Comparison of ENCODE assay signal across 11 mouse cellular contexts in the genomic region with DNA sequence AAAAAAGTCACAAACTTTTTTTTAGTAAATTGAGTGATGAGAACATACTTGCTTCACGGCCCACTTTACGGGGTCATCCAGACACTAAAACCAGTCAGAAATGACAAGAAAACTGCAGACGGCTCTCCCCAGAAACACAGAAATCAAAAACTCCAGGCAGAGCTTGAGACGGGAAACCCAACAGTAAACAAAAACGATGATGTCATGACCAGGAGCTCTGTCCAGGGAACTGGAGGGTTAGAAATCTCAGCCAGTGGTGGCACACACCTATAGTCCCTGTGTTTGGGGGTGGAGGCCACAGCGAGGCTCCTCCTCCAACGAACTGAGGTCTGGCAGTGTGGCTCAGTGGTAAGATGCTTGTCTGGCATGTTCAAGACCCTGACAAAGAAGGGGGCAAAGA.
"Had no signal": no experiment of that assay in that cellular context is flagged by ENCODE, and none has a peak within 500 bp of the region (broad histone marks: within the 10 kb centered on the region; RNA-seq: fewer than 3 reads in every experiment).

No protein-coding gene starts in this region.

- H3K4me1 ChIP-seq: liver, embryonic 12.5 days; neural tube, embryonic 15.5 days had no signal

- H3K9me3 ChIP-seq: limb, embryonic 15.5 days; liver, embryonic 12.5 days; midbrain, embryonic 10.5 days; neural tube, embryonic 15.5 days had no signal

- H3K27ac ChIP-seq: liver, embryonic 12.5 days; midbrain, embryonic 10.5 days; neural tube, embryonic 15.5 days had no signal

- H3K36me3 ChIP-seq: limb, embryonic 15.5 days; liver, embryonic 12.5 days; midbrain, embryonic 10.5 days; neural tube, embryonic 15.5 days had no signal

- H3K4me3 ChIP-seq: limb, embryonic 15.5 days; liver, embryonic 12.5 days; midbrain, embryonic 10.5 days; myocyte; neural tube, embryonic 15.5 days had no signal

- H3K4me2 ChIP-seq: limb, embryonic 15.5 days; liver, embryonic 12.5 days; neural tube, embryonic 15.5 days had no signal

- DNase-seq: kidney, adult 18-20 months; left cerebral cortex, postnatal 4 days; midbrain, embryonic 14.5 days; right cerebral cortex, adult 18-20 months; right cerebral cortex, postnatal 25 days; thymus, postnatal 36 days had no signal

- H3K9ac ChIP-seq: limb, embryonic 15.5 days; liver, embryonic 12.5 days; neural tube, embryonic 15.5 days had no signal
